Mouse (Mus musculus) forebrain, embryonic 11.5 days (tissue): ENCODE measurements around the gene Cdkal1. TPM values are rescaled to one million over a fixed set of nuclear protein-coding genes. Genes with fewer than 3 reads are reported as not detected.

ENCODE experiments used
- ATAC-seq: fragments of 200-750 bp; cut with Nextera tagmentation; replicated peaks from 2 replicates; pipeline ENCODE4 v1.8.0; 2017; ENCODE audit warnings: moderate TSS enrichment; ENCODE audit not compliant: low FRiP score
- DNase-seq: peaks from one replicate; pipeline ENCODE4 v3.0.0-alpha.2; 2017; ENCODE audit warnings: low spot score
- H3K27ac ChIP-seq: fragments of 300-500 bp; sonication (generic); 2 replicates; pipeline ENCODE4 v1.5.1; 2014; ENCODE audit warnings: low read depth, low read length
- H3K27me3 ChIP-seq: fragments of 300-500 bp; sonication (generic); 2 replicates; pipeline ENCODE4 v1.6.1; 2014; ENCODE audit warnings: mild to moderate bottlenecking, low read length, mixed read lengths; ENCODE audit not compliant: control insufficient read depth, insufficient read depth
- H3K36me3 ChIP-seq: fragments of 300-500 bp; sonication (generic); 2 replicates; pipeline ENCODE4 v1.6.1; 2014; ENCODE audit warnings: mild to moderate bottlenecking, low read length, moderate library complexity, mixed read lengths; ENCODE audit not compliant: control insufficient read depth, insufficient read depth
- H3K4me1 ChIP-seq: fragments of 300-500 bp; sonication (generic); replicated peaks from 2 replicates; pipeline ENCODE4 v1.6.1; 2014; ENCODE audit warnings: low read length, mixed read lengths; ENCODE audit not compliant: control insufficient read depth, insufficient read depth
- H3K4me2 ChIP-seq: fragments of 300-500 bp; sonication (generic); 2 replicates; pipeline ENCODE4 v1.6.1; 2014; ENCODE audit warnings: low read depth, mild to moderate bottlenecking, low read length, moderate library complexity, mixed read lengths; ENCODE audit not compliant: severe bottlenecking
- H3K4me3 ChIP-seq: fragments of 300-500 bp; sonication (generic); 2 replicates; pipeline ENCODE4 v1.5.1; 2014; ENCODE audit warnings: low read depth, low read length
- H3K9ac ChIP-seq: fragments of 300-500 bp; sonication (generic); 2 replicates; pipeline ENCODE4 v1.6.1; 2014; ENCODE audit warnings: low read length
- H3K9me3 ChIP-seq: fragments of 300-500 bp; sonication (generic); 2 replicates; pipeline ENCODE4 v1.6.1; 2016; ENCODE audit warnings: low read length, mixed read lengths; ENCODE audit not compliant: control insufficient read depth
- WGBS: fragments of 180-500 bp; shearing (Covaris S2); extraction: QIAGEN DNeasy Blood & Tissue Kit; methylation state at CpG from one replicate; pipeline ENCODE4 v1.1.7; 2014; 5-methylcytosine and 5-hydroxymethylcytosine counted together
- polyA plus RNA-seq: library from polyadenylated mRNA; unstranded; fragments of >200 nt; fragmentation: Nextera tagmentation; extraction: Ambion mirVana; gene quantifications from 2 replicates; pipeline ENCODE4 v1.2.1, GENCODE M21; 2014

Gene Cdkal1
- polyA plus RNA-seq, 1 experiment from 2014 or later, result 38.9 TPM

- 87% methylated on average over 5 of the region's 5 CpGs for WGBS
- H3K27me3 ChIP-seq, result no peaks in the 10 kb centered on the region
Observed at GRCm38 (mm10) chr13:29316271-29316670, 539.2 kb downstream of the Cdkal1 start.

GRCm38 (mm10) chr13:29312026-29312425, 543.4 kb downstream of the Cdkal1 start:
- H3K4me3 ChIP-seq, result no peak overlapping the region
- no peaks in the 10 kb centered on the region for H3K27me3 ChIP-seq
- no peak overlapping the region for H3K27ac ChIP-seq
- peaks cover 4% of the 10 kb centered on the region; the same call in 1 of the 2 replicates for H3K4me1 ChIP-seq
- no peaks in the 10 kb centered on the region for H3K9me3 ChIP-seq
- H3K4me2 ChIP-seq, result no peak overlapping the region
- ATAC-seq (no peak), DNase-seq (no peak)
- no peak overlapping the region for H3K9ac ChIP-seq
- H3K36me3 ChIP-seq, result no peaks in the 10 kb centered on the region
- WGBS, result 25% methylated on average over 2 of the region's 2 CpGs

More at GRCm38 (mm10) chr13:29316271-29316670, 539.2 kb downstream of the Cdkal1 start:
- Histone ChIP-seq H3K4me1 (no peaks in the 10 kb centered on the region), H3K4me2 (no peak overlapping the region), H3K9ac (no peak overlapping the region), H3K27ac (no peak overlapping the region), H3K4me3 (no peak overlapping the region), H3K9me3 (no peaks in the 10 kb centered on the region), H3K36me3 (no peaks in the 10 kb centered on the region)
- ATAC-seq (no peak), DNase-seq (no peak)

GRCm38 (mm10) chr13:29307420-29307819, 548.1 kb downstream of the Cdkal1 start:
- no peak for DNase-seq
- peaks cover 4% of the 10 kb centered on the region; the same call in 1 of the 2 replicates for H3K4me1 ChIP-seq
- WGBS, result 42% methylated on average over 6 of the region's 6 CpGs
- no peak overlapping the region for H3K4me3 ChIP-seq
- no peak overlapping the region for H3K27ac ChIP-seq
- H3K9ac ChIP-seq, result no peak overlapping the region
- no peaks in the 10 kb centered on the region for H3K9me3 ChIP-seq
- no peaks in the 10 kb centered on the region for H3K36me3 ChIP-seq
- H3K27me3 ChIP-seq, result no peaks in the 10 kb centered on the region
- ATAC-seq, result no peak
- H3K4me2 ChIP-seq, result no peak overlapping the region

GRCm38 (mm10) chr13:29292608-29293240, 562.8 kb downstream of the Cdkal1 start:
- Histone ChIP-seq H3K27ac (no peak overlapping the region), H3K27me3 (no peaks in the 10 kb centered on the region), H3K4me2 (no peak overlapping the region), H3K9ac (no peak overlapping the region), H3K9me3 (no peaks in the 10 kb centered on the region), H3K4me3 (no peak overlapping the region), H3K4me1 (no peaks in the 10 kb centered on the region), H3K36me3 (no peaks in the 10 kb centered on the region)
- WGBS, result 86% methylated on average over 9 of the region's 9 CpGs
- no peak for ATAC-seq
- no peak for DNase-seq

GRCm38 (mm10) chr13:29290569-29290968, 564.9 kb downstream of the Cdkal1 start:
- 76% methylated on average over 4 of the region's 4 CpGs for WGBS
- DNase-seq, result no peak

GRCm38 (mm10) chr13:29285058-29285457, 570.4 kb downstream of the Cdkal1 start:
- WGBS, result 77% methylated on average over 3 of the region's 3 CpGs

More at GRCm38 (mm10) chr13:29290569-29290968, 564.9 kb downstream of the Cdkal1 start:
- H3K9ac ChIP-seq, result no peak overlapping the region
- H3K36me3 ChIP-seq, result no peaks in the 10 kb centered on the region
- H3K4me2 ChIP-seq, result no peak overlapping the region
- no peaks in the 10 kb centered on the region for H3K27me3 ChIP-seq
- H3K27ac ChIP-seq, result no peak overlapping the region
- H3K9me3 ChIP-seq, result no peaks in the 10 kb centered on the region
- no peak for ATAC-seq
- no peaks in the 10 kb centered on the region for H3K4me1 ChIP-seq
- H3K4me3 ChIP-seq, result no peak overlapping the region

GRCm38 (mm10) chr13:29281556-29281955, 573.9 kb downstream of the Cdkal1 start:
- Histone ChIP-seq H3K4me3 (no peak overlapping the region), H3K4me1 (no peaks in the 10 kb centered on the region), H3K9ac (no peak overlapping the region), H3K9me3 (no peaks in the 10 kb centered on the region), H3K4me2 (no peak overlapping the region), H3K27me3 (no peaks in the 10 kb centered on the region), H3K36me3 (no peaks in the 10 kb centered on the region), H3K27ac (no peak overlapping the region)
- DNase-seq (no peak), ATAC-seq (no peak)
- 90% methylated on average over 6 of the region's 6 CpGs for WGBS

More at GRCm38 (mm10) chr13:29285058-29285457, 570.4 kb downstream of the Cdkal1 start:
- H3K4me3 ChIP-seq, result no peak overlapping the region
- no peaks in the 10 kb centered on the region for H3K9me3 ChIP-seq
- ATAC-seq, result no peak
- no peak for DNase-seq
- no peak overlapping the region for H3K9ac ChIP-seq
- no peaks in the 10 kb centered on the region for H3K36me3 ChIP-seq
- no peak overlapping the region for H3K4me2 ChIP-seq
- H3K27me3 ChIP-seq, result no peaks in the 10 kb centered on the region
- no peak overlapping the region for H3K27ac ChIP-seq
- H3K4me1 ChIP-seq, result no peaks in the 10 kb centered on the region

- DNase-seq (no peak), ATAC-seq (no peak)
- Histone ChIP-seq H3K36me3 (no peaks in the 10 kb centered on the region), H3K4me1 (peaks cover 9% of the 10 kb centered on the region; the same call in 1 of the 2 replicates), H3K9me3 (no peaks in the 10 kb centered on the region), H3K27me3 (no peaks in the 10 kb centered on the region), H3K4me3 (no peak overlapping the region), H3K4me2 (no peak overlapping the region), H3K9ac (no peak overlapping the region), H3K27ac (no peak overlapping the region)
- 79% methylated on average over 4 of the region's 4 CpGs for WGBS
Observed at GRCm38 (mm10) chr13:29278156-29278555, 577.3 kb downstream of the Cdkal1 start.

GRCm38 (mm10) chr13:29274296-29274695, 581.2 kb downstream of the Cdkal1 start:
- Histone ChIP-seq H3K4me3 (no peak overlapping the region), H3K4me2 (no peak overlapping the region), H3K36me3 (no peaks in the 10 kb centered on the region), H3K27me3 (no peaks in the 10 kb centered on the region), H3K4me1 (peaks cover 9% of the 10 kb centered on the region; the same call in 1 of the 2 replicates), H3K9me3 (no peaks in the 10 kb centered on the region), H3K27ac (peak overlapping the region; percentile 65), H3K9ac (no peak overlapping the region)
- 0 out of 2 replicates have a peak, but pooled peaks have one; percentile 15 for ATAC-seq
- WGBS, result 39% methylated on average over 11 of the region's 11 CpGs
- peak; percentile 58 for DNase-seq
